In genomic region chr9:80732971-80733370, GRCm38 (mm10) we compare ENCODE assay signal across 22 mouse cellular contexts.
"Had no signal": no experiment of that assay in that cellular context is flagged by ENCODE, and none has a peak within 500 bp of the region (broad histone marks: within the 10 kb centered on the region; RNA-seq: fewer than 3 reads in every experiment).

No protein-coding gene starts in this region.

- H3K27ac ChIP-seq: hindbrain, embryonic 15.5 days; intestine, embryonic 15.5 days; kidney, postnatal 0 days; limb, embryonic 13.5 days; liver, embryonic 14.5 days; macrophage; midbrain, embryonic 12.5 days; midbrain, embryonic 15.5 days; neural tube, embryonic 12.5 days; neural tube, embryonic 15.5 days; stomach, postnatal 0 days had no signal

- H3K4me2 ChIP-seq: hindbrain, embryonic 15.5 days; intestine, embryonic 15.5 days; limb, embryonic 13.5 days; lung, embryonic 14.5 days; midbrain, embryonic 12.5 days; midbrain, embryonic 15.5 days; neural tube, embryonic 12.5 days; neural tube, embryonic 15.5 days had no signal

- H3K4me3 ChIP-seq: hindbrain, embryonic 15.5 days; intestine, embryonic 15.5 days; limb, embryonic 13.5 days; midbrain, embryonic 12.5 days; midbrain, embryonic 15.5 days; neural tube, embryonic 12.5 days; neural tube, embryonic 15.5 days had no signal

- H3K4me1 ChIP-seq: hindbrain, embryonic 15.5 days; intestine, embryonic 15.5 days; limb, embryonic 13.5 days; midbrain, embryonic 12.5 days; midbrain, embryonic 15.5 days; neural tube, embryonic 12.5 days; neural tube, embryonic 15.5 days had no signal

- H3K36me3 ChIP-seq: hindbrain, embryonic 15.5 days; intestine, embryonic 15.5 days; limb, embryonic 13.5 days; midbrain, embryonic 12.5 days; midbrain, embryonic 15.5 days; neural tube, embryonic 12.5 days; neural tube, embryonic 15.5 days had no signal

- DNase-seq: left cerebral cortex, postnatal 4 days; liver; liver, postnatal 0 days; lung, embryonic 14.5 days; right cerebral cortex, adult 18-20 months; right cerebral cortex, postnatal 14 days; right cerebral cortex, postnatal 4 days; thymus, adult 2 months; thymus, postnatal 14 days; thymus, postnatal 4 days had no signal

- H3K9me3 ChIP-seq: hindbrain, embryonic 15.5 days; intestine, embryonic 15.5 days; limb, embryonic 13.5 days; midbrain, embryonic 12.5 days; midbrain, embryonic 15.5 days; neural tube, embryonic 12.5 days; neural tube, embryonic 15.5 days had no signal

- ATAC-seq: intestine, embryonic 15.5 days; liver, postnatal 0 days; lung, postnatal 0 days; midbrain, embryonic 15.5 days had no signal

- H3K9ac ChIP-seq: hindbrain, embryonic 15.5 days; intestine, embryonic 15.5 days; limb, embryonic 13.5 days; liver, embryonic 14.5 days; liver, postnatal 0 days; lung, embryonic 14.5 days; midbrain, embryonic 12.5 days; midbrain, embryonic 15.5 days; neural tube, embryonic 12.5 days; neural tube, embryonic 15.5 days had no signal

- H3K27me3 ChIP-seq: hindbrain, embryonic 15.5 days; intestine, embryonic 15.5 days; limb, embryonic 13.5 days; midbrain, embryonic 12.5 days; midbrain, embryonic 15.5 days; neural tube, embryonic 12.5 days; neural tube, embryonic 15.5 days had no signal
